Mouse (Mus musculus) lung, embryonic 16.5 days (tissue): ENCODE results near the gene Ttll5. TPM values are rescaled to one million over a fixed set of nuclear protein-coding genes. Genes with fewer than 3 reads are reported as not detected.

Experiments used
- ATAC-seq: fragments of 200-750 bp; cut with Nextera tagmentation; 2 replicates; pipeline ENCODE4 v1.8.0; 2017; ENCODE audit warnings: low read depth, mild to moderate bottlenecking, moderate library complexity
- H3K27ac ChIP-seq: fragments of 300-500 bp; sonication (generic); 2 replicates; pipeline ENCODE4 v1.5.1; 2014; ENCODE audit warnings: mild to moderate bottlenecking, control low read depth, low read length
- H3K27me3 ChIP-seq: fragments of 300-500 bp; sonication (generic); 2 replicates; pipeline ENCODE4 v1.6.1; 2014; ENCODE audit warnings: low read depth, low read length, mixed read lengths; ENCODE audit not compliant: control insufficient read depth, insufficient read depth
- H3K36me3 ChIP-seq: fragments of 300-500 bp; sonication (generic); 2 replicates; pipeline ENCODE4 v1.6.1; 2014; ENCODE audit warnings: low read length; ENCODE audit not compliant: control insufficient read depth, insufficient read depth
- H3K4me1 ChIP-seq: fragments of 300-500 bp; sonication (generic); replicated peaks from 2 replicates; pipeline ENCODE4 v1.6.1; 2014; ENCODE audit warnings: low read length, mixed read lengths; ENCODE audit not compliant: control insufficient read depth, insufficient read depth
- H3K4me2 ChIP-seq: fragments of 300-500 bp; sonication (generic); 2 replicates; pipeline ENCODE4 v1.6.1; 2014; ENCODE audit warnings: low read depth, low read length, control low read depth
- H3K4me3 ChIP-seq: fragments of 300-500 bp; sonication (generic); 2 replicates; pipeline ENCODE4 v1.5.1; 2014; ENCODE audit warnings: mild to moderate bottlenecking, low read length, control low read depth
- H3K9ac ChIP-seq: fragments of 300-500 bp; sonication (generic); 2 replicates; pipeline ENCODE4 v1.6.1; 2014; ENCODE audit warnings: low read length, control low read depth
- H3K9me3 ChIP-seq: fragments of 300-500 bp; sonication (generic); 2 replicates; pipeline ENCODE4 v1.6.1; 2016; ENCODE audit warnings: low read length; ENCODE audit not compliant: control insufficient read depth
- WGBS: fragments of 180-500 bp; shearing (Covaris S2); extraction: QIAGEN DNeasy Blood & Tissue Kit; methylation state at CpG from one replicate; pipeline ENCODE4 v1.1.7; 2014; 5-methylcytosine and 5-hydroxymethylcytosine counted together
- polyA plus RNA-seq: library from polyadenylated mRNA; unstranded; fragments of >200 nt; fragmentation: Nextera tagmentation; extraction: Ambion mirVana; gene quantifications from 2 replicates; pipeline ENCODE4 v1.2.1, GENCODE M21; 2015

Ttll5 gene
- polyA plus RNA-seq, 1 experiment from 2014 or later: 17.5 TPM

DNA sequence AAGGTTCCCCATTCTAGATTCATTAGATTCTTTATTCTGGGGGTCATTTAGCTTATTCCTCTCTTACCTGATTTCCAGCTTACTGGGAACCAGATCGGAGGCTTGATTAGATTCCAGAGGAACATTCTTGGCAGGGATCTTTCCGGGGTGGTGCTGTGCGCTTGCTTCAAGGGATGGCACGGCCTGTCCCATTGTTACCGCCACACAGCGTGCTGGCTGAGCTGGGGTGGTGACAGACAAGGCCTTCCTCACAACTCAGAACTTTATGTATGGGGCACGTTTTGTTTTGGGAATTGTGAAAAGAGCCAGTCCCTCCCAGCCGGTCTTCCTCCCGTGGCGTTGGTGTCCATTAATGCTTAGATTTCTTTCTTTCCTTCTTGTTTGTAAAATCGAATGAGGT, 278.9 kb downstream of the Ttll5 start:
- 37% methylated on average over 11 of the region's 11 CpGs for WGBS
- Histone ChIP-seq H3K4me2 (no peak overlapping the region), H3K9ac (peak overlapping the region; percentile 34; the same call in 1 of the 2 replicates), H3K4me1 (peaks cover 20% of the 10 kb centered on the region), H3K36me3 (no peaks in the 10 kb centered on the region), H3K27ac (peak overlapping the region; percentile 72; the same call in 1 of the 2 replicates), H3K9me3 (no peaks in the 10 kb centered on the region), H3K4me3 (no peak overlapping the region), H3K27me3 (no peaks in the 10 kb centered on the region)
- ATAC-seq: 0 out of 2 replicates have a peak, but pooled peaks have one; percentile 16

DNA sequence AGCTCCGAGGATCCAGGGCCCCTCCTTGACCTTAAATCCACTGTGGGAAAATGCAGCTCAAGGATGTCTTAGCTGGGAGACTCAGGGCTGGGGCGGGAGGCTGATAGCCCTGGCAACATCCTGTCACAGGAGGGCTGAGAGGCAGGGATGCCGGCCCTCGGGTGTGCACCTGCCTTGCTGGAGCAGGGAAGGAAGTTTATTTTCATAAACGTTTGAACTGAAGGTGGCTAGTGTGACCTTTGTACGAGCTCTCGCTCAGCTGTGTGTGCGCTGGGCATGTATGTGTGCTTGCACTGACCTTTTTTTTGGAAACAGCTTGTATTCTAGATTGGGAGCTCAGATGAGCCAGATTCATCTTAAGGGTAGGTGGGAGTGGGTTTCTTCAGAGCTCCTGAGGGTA, 279.4 kb downstream of the Ttll5 start:
- no peaks in the 10 kb centered on the region for H3K9me3 ChIP-seq
- peaks cover 20% of the 10 kb centered on the region for H3K4me1 ChIP-seq
- no peaks in the 10 kb centered on the region for H3K27me3 ChIP-seq
- H3K27ac ChIP-seq: peak overlapping the region; percentile 72
- H3K36me3 ChIP-seq: no peaks in the 10 kb centered on the region
- WGBS: 25% methylated on average over 8 of the region's 8 CpGs
- no peak overlapping the region for H3K4me3 ChIP-seq
- ATAC-seq: peak; percentile 21
- no peak overlapping the region for H3K4me2 ChIP-seq
- H3K9ac ChIP-seq: 0 out of 2 replicates have a peak overlapping the region, but pooled peaks have one; percentile 34

DNA sequence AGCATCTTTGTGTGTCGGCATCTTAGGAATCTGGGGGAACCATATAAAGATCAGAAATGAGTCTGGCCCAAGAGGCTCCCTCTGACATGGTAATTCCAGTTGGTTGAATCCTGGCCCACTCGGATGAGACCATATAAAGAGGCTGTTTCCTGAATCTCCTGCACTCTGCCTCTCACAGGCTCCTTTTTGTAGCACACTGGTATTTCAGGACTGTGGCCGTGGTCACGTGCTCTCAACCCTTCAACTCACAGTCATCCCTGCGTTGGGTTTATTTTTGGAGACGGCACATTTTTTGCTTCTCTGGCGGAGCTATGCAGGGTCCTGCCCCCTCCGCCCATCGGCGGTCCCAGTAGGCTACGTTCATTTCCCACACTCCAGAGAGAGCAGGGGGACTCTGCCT, 279.8 kb downstream of the Ttll5 start:
- Histone ChIP-seq H3K27me3 (no peaks in the 10 kb centered on the region), H3K4me1 (peaks cover 20% of the 10 kb centered on the region), H3K36me3 (no peaks in the 10 kb centered on the region), H3K9me3 (no peaks in the 10 kb centered on the region), H3K4me3 (no peak overlapping the region), H3K4me2 (no peak overlapping the region), H3K9ac (no peak overlapping the region), H3K27ac (peak overlapping the region; percentile 72)
- 21% methylated on average over 11 of the region's 11 CpGs for WGBS
- ATAC-seq: peak; percentile 79

DNA sequence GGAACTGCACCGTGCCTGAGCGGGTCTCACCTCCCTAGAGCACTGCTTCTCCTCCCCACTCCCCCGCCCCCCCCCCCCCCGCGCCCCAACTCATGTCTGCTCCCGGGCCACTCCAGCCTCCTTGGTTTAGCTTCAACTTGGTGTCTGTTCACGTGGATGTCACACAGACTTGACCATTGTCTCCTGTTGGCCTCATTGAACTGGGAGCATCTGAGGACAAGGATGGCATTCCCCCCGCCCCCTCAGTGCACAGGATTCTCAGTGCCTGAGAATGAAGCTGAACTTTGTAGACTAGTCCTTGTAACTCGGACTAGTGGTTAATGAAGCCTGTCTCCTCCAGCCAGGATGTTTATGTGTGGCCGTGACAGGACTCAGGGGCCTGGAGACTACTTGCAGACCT, 281.1 kb downstream of the Ttll5 start:
- WGBS: 81% methylated on average over 9 of the region's 10 CpGs
- Histone ChIP-seq H3K4me3 (no peak overlapping the region), H3K9me3 (no peaks in the 10 kb centered on the region), H3K27ac (no peak overlapping the region), H3K4me2 (no peak overlapping the region), H3K36me3 (no peaks in the 10 kb centered on the region), H3K9ac (no peak overlapping the region), H3K4me1 (peaks cover 20% of the 10 kb centered on the region), H3K27me3 (no peaks in the 10 kb centered on the region)
- no peak for ATAC-seq

DNA sequence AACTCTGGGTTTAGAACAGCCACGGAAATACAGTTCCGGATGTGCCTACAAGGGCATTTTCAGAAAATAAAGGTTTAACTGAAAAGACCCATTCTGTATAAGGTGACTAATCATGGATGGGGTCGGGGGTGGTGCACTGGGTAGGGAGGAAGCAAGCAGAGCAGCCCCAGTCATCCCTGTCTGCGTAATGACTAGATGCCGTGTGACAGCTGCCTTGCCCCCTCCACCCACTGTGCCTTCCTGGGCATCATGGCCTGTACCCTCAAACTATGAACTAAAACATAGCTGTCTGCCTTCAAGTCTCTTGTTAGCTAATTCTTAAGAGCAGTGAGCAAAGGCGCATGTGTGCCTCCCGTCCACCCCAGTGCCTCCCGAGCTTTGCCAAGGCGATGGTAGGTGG, 281.6 kb downstream of the Ttll5 start:
- no peaks in the 10 kb centered on the region for H3K27me3 ChIP-seq
- H3K4me3 ChIP-seq: no peak overlapping the region
- 92% methylated on average over 9 of the region's 9 CpGs for WGBS
- H3K4me1 ChIP-seq: peaks cover 20% of the 10 kb centered on the region
- H3K9me3 ChIP-seq: no peaks in the 10 kb centered on the region
- no peak overlapping the region for H3K27ac ChIP-seq
- H3K36me3 ChIP-seq: no peaks in the 10 kb centered on the region
- ATAC-seq: no peak
- H3K9ac ChIP-seq: no peak overlapping the region
- H3K4me2 ChIP-seq: no peak overlapping the region

DNA sequence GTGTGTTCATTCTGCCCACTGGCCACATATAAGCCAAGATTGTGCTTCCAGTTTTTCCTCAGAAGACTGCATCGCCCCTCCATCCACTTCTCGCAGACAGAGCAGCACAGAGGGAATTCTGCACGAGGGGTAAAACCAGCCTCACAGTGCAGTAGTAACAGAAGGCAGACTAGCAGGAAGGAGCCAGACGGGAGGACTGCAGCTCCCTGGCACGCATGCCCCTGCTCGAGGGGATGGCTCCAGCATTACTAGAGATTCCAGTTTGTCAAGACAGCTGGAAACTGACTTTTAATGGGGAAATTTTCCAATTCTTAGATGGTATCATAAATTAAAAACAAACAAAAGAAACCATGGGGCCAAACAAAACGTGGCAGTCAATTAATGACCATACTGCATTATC, 283.2 kb downstream of the Ttll5 start:
- no peak overlapping the region for H3K9ac ChIP-seq
- H3K4me2 ChIP-seq: no peak overlapping the region
- H3K4me1 ChIP-seq: peaks cover 20% of the 10 kb centered on the region
- WGBS: 70% methylated on average over 7 of the region's 7 CpGs
- no peaks in the 10 kb centered on the region for H3K27me3 ChIP-seq
- ATAC-seq: no peak
- H3K36me3 ChIP-seq: no peaks in the 10 kb centered on the region
- H3K4me3 ChIP-seq: no peak overlapping the region
- H3K27ac ChIP-seq: no peak overlapping the region
- no peaks in the 10 kb centered on the region for H3K9me3 ChIP-seq

DNA sequence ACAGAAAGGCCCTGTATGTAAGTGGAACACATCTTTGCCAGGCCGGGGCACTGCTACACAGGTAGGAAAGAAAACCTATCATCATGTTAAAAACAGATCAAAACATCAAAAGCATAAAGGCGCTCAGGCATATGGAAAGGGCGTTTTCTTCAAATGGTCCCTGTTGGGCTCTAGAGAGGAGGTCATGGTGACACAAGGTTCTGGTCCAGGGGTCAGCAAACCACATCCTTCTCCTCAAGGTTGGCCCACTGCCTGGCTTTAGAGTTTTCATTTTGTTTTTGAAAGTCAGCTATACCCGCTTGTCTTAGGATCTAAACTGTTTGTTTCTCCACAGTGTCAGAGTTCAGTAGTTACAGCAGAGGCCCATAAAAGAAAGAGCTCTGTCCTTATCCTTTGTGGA, 285.1 kb downstream of the Ttll5 start:
- Histone ChIP-seq H3K4me3 (no peak overlapping the region), H3K4me1 (peaks cover 6% of the 10 kb centered on the region), H3K4me2 (no peak overlapping the region), H3K36me3 (no peaks in the 10 kb centered on the region), H3K9ac (no peak overlapping the region), H3K27me3 (no peaks in the 10 kb centered on the region), H3K27ac (no peak overlapping the region), H3K9me3 (no peaks in the 10 kb centered on the region)
- WGBS: 78% methylated on average over 4 of the region's 4 CpGs
- ATAC-seq: no peak

DNA sequence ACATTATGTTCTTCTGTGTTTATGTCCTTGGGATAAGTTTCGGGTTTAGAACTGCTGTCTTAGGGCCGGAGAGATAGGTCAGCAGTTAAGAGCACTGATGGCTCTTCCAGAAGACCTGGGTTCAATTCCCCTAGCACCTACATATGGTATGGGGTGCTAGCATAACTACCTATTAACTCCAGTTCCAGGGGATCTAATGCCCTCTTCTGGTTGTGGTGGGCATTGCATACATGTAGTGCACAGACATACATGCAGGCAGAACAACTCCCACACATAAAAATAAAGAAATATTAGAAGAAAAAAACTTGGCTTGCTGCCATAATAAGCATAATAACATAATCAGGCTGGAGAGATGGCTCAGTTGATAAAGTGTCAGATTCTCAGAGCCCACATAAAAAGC, 286.2 kb downstream of the Ttll5 start:
- no peak for ATAC-seq
- Histone ChIP-seq H3K4me1 (no peaks in the 10 kb centered on the region), H3K27me3 (no peaks in the 10 kb centered on the region), H3K27ac (no peak overlapping the region), H3K9ac (no peak overlapping the region), H3K4me3 (no peak overlapping the region), H3K36me3 (no peaks in the 10 kb centered on the region), H3K9me3 (no peaks in the 10 kb centered on the region), H3K4me2 (no peak overlapping the region)
- WGBS: 98% methylated on average over 2 of the region's 2 CpGs
